Mouse (Mus musculus) embryo, embryonic 11.5 days (tissue): ENCODE results near the gene Fgd2.

Experiments used
- DNase-seq: peaks from one replicate; pipeline ENCODE4 v3.0.0-alpha.2; 2012; ENCODE audit warnings: low read depth, low spot score

Gene Fgd2

DNA sequence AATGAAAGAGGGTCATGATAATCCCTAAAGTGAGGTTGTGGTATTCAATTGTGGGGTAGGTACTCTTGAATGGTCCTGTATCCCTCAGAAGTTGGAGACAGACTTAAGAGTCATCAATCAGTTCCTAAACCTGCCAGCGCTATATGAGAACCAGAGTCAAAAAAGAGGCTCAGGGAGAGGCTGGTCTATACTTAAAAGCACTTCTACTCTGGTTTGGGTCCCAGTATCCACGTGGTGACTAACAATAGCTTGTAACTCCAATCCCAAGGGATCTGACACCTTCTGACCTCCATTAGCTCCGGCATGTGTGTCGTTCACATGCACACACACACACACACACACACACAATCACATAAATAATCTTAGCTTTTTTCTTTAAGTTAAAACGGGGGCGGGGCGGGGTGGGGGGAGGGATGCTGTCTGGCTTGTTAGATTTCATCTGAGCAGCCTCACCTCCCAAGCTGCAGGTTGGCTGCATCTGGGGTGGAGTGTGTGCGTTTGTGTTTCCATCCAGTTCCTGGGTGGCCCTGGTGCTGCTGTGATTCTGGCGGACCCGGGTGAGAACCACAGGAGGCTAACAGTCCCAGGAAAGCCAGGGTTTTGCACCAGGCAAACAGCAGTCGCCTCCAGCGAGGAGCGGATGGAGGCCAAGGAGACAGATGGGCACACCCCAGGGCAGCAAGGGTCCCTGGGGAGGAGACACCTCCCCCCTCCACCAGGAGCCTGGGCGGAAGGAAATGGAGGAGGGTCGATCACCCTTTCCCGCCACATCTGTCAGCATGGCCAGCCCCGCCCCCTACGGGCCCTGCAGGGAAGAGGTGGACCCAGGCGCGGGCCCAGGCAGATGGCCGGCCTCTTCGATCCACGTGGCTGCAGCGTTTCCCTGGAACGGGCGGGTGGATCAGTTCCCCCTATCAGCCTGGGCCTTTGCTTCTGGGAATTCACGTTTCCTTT is 37.0 kb downstream of the Fgd2 start:
- DNase-seq = peak; percentile 79

DNA sequence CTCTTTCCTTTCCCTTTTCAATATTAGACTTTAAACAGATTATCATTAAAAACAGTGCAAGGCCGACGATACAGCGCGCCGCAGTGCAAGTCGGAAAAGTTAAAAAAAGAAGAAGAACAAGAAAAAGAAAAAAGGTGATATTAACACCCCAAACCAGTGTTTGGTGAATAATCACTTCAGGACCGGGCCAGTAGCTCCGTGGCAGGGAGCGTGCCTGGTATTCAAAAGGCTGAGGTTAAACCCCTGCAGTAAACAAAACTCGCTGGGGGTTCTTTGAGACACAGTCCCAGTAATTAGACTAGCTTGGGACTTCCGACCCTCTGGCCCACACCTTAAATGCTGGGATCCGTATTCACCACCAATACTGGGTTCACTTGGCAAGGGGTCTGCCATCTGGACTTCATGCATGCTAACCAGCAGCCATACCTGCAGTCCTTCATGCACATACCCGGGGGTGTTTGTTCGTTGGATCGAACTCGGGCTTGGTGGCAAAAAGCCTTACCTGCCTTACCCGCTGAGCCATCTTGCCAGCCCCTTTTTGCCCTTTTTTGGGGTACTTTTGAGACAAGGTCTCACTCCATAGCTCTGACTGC is 37.8 kb downstream of the Fgd2 start:
- no peak for DNase-seq

DNA sequence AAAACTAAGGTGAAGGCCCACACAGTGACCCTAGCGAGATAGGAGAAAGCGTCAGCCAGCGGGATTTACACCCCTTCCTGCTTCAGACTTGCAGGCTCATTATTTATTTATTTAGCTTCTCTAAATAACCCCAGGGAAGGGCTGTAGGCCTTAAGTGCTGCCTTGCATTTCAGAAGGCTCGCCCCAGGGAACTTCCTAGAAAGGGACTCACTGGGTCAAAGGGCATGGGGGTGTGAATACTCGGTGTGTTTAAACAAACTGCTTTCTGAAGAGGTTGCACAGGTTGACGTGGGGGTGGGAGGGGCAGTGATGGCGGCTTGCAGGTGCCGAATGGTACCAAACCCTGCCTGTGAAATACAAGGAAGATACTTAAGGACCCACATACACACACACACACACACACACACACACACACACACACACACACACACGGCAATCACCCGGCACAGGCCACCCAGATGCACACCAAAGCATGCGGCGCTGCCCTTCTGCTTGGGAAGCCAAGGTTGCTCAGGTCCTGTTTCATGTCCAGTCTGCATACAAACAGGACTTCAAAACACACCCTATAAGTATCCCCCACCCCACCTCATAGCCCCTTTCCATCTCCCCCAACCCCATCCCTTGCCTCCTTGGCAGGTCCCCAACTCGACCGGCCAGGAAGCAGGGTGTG is 38.7 kb downstream of the Fgd2 start:
- DNase-seq = no peak

DNA sequence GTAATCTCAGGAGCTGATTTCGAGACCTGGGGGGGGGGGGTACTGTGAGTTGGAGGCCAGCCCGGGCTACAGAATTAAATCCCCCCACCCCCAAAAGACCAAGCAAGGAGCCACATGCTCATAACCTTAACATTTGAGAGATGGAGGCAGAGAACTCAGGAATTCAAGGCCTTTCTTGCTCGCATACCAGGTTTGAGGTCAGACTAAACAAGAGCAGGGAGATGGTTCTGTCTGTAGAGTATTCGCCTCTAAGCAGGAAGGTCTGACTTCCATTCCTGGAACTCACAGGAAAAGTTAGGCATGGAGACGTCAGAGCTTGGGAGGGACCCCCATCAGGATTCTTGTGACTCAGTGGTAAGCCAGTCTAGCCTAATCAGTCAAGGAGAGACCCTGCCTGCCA is 39.3 kb downstream of the Fgd2 start:
- no peak for DNase-seq

DNA sequence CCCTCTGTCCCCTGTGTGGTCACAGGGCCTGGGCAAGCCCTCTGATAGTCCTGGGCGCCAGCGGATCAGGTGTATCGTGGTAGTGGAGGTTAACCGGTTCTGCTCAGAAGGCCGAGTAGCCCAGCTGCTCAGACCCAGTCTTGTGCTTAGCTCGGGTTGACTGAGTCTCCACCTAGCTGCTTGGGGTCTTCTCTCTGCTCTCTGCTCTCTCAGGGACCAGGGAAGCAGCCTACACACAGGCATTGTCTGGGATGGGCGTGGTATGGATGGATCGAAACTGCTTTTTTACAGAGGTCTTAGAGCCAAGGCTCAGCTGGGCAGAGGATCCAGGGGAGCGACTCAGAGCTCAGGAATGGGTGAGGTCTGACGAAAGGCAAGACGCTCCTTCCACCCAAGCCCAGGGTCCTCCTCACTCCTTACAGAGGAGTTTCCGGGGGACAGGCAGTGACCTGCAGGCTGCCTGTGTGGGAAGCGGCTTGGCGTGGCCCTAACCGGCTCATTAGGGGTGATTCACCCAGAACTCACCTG is 41.1 kb downstream of the Fgd2 start:
- no peak for DNase-seq

DNA sequence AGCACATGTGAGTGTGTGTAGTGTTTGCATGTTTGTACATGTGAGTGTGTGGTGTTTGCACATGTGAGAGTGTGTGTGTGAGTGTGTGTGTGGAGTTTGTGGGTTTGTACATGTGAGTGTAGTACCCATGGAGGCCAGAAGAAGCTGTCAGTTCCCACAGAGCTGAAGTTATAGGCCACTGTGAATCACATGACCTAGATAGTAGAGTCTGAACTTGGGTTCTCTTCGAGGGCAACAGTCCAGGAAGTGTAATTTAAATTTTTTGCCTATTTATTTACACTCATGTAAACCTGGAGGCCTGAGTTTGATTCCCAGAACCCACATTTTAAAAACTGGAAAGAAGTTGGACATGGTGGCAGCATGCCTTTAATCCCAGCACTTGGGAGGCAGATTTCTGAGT is 42.5 kb downstream of the Fgd2 start:
- no peak for DNase-seq

DNA sequence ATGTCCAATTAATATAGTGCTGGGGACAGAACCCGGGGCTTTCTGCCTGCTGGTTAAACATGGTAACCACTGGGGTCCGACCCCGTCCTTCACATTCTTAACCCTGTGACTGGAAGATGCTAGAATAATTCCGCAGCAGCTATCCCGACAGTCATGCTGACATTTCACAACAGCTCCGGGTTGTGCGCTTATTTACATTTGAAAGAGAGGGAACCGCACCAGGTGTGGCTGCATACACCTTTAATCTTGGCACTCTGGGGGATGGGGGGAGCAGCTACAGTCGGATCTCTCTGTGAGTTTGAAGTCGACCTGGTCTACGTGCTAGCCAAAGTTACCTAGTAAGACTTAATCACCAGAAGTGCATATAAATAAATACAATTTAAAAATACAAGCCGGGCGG is 44.8 kb downstream of the Fgd2 start:
- no peak for DNase-seq

DNA sequence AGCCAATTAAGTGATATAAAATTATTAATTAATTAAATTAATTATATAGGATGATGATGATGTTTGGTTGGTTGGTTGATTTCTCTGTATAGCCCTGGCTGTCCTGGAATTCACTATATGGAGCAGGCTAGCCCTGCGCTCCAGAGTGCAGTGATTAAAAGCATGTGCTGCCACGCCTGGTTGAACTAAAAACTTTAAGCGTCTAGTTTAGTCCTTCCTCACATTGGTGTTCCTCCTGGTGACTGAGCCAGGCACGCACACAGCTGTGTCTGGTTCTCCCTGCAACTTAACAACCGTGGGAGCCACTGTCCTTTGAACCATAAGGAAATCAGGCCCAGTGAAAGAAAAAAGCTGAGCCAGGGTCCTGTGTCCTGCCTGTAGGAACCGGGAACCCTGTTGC is 45.4 kb downstream of the Fgd2 start:
- no peak for DNase-seq

DNA sequence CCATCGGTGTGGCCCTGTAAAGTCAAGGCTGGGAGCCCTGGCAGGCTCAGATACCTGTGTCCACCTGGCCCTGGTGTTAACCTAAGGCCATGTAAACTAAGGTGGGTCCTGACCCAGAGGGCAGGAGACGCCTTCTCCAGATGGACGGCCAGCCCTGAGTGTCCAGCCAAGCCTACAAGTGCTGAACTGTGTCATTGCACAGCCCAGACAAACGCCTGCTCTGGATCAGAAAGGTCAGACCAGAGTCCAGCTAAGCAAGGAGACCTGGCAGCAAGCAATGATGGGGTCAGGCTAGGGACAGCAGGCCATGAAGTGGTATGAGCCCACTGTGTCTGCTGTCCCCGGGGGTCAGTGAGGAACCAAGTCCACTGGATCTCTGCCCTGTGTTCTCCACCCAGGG is 46.7 kb downstream of the Fgd2 start:
- no peak for DNase-seq

DNA sequence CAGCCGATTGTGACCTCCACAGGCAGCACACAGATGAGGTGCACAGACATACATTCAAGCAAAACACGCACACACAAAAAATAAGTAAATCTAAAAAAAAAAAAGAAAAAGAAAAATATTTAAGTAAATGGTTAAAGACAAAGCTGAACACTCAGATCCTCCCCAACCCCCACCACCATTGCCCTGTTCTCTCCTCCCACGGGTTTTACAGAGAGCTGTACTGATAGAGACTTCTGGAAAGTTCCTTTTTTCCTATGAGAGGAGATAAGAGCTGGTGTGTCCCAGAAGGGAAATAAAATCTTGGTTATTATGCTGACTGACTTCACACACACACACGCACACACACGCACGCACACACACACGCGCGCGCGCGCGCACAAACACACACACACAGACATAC is 47.6 kb downstream of the Fgd2 start:
- DNase-seq = no peak

DNA sequence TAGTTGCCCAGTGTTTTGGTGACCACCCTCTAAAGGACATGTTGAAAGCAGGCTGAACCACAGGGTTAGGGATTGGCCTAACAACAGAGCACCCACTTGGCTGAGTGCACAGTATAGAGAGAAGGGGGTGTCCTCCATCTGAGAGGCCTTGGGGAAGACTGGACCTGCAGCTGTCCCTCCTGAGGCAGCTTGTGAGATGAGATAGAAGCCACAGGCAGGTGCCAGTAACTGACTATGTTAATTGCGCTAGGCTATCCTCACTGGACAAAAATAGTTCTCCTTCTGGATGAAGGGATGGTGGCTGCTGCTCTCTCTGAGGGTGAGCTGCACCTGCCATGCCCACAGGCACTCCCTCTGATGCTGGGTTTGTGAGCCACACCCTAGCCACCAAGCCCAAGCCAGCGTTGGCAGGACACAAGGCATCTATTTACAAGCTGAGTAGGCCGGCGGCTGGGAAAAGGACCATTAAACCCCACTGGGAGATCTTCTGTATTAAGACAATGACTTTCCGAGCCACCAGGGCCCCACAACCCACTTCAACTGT is 49.2 kb downstream of the Fgd2 start:
- no peak for DNase-seq

DNA sequence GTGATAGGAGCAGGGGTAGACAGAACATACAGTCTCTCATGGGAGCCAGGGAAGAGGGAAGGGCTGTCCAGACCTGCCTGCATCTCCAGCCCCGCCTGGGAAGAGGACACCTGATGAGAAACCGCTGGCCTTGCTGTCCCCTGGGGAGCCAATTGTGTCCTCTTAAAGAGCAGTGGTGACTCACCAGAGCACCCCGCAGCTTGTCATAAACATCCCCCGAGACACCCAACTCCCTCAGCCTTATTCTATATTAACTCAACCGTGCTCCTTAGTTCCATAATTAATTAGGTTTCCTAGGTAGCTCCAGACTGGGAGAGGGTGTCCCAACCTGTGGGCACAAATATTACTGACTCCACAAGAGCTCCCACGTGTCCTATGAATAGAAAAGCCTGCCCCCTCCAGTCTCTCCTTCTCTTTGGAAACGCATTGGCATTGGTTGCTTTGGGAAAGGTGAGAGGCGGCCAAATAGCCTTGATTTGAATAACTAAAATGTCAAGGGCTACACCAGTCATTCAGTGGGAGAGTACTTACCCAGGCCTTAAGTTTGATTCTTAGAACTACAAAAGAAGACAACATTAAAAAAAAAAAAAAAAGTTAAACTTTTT is 51.2 kb downstream of the Fgd2 start:
- no peak for DNase-seq

DNA sequence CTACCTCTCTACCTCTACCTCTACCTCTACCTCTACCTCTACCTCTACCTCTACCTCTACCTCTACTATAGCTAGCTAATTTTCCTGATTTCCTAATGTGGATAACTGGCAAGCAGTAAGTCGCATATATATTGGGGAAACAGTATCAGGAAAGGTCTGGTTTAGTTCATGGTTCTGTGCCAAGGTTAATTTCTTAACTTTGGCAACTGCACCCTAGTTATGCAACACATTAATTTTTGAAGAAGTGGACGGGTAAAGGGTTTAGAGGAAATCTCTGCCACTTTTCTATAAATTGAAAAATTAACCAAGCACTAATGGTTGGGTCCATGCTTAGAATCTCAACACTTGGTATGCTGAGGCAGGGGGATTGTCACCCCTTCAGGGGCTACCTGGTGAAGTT is 53.9 kb downstream of the Fgd2 start:
- no peak for DNase-seq

DNA sequence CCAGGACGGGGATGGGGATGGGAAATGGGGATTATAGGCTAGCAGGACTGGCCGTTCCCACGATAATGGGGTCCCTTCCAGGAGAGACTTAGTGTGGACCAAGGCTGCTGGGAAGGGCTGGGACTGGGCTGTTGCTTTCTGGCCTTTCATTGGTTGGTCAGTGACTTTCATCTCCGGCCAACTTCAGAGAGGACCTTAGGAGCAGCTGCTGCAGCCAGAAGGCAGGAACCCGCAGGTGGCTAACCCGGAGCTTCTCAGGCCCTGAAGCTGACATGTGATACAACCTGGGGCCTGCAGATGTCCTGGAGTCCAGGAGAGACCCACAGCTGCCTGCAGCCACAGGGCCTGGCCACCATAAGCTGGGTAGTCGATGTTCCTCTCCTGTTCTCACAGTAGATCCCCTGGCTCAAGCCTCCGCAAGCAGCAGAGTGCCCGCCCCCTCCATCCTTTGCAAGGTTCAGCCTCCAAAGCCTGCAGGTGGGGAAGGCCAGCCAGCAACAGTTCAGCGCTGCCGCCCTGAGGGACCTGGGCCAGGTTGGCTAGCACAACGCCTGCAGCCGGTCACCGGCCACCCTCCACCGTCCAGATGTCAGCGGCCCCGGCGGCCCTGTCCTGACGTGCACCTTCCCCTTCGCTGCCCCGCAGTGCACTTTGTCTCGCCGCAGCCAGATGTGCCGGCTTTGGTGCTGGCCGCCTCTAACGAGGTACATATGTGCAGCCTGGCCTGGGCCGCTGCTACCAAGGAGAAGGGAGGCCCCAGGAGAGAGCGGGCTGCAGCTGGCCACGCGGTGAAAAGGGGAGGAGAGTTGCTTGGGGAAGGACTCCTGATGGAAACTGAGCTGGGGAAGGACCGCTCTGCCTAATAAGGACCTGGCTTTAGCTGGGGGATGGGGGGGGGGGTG is 55.3 kb downstream of the Fgd2 start:
- DNase-seq = peak; percentile 74

DNA sequence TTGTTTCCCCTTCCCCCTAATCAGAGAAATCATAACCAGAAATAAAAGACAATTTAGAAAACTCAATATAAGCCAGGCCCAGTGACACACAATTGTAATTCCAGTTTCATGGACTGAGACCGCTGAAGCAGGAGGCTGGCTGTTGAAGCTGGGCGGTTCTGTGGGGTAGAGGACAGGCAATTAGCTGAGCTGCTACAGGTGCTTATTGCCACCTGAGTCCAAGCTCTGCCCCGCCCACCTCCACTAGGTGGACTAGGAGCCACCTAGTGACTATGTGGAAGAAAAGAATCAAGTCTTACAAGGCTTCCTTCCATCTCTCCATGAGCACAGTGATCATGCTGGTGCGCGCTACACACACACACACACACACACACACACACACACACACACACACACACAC is 56.0 kb downstream of the Fgd2 start:
- no peak for DNase-seq

DNA sequence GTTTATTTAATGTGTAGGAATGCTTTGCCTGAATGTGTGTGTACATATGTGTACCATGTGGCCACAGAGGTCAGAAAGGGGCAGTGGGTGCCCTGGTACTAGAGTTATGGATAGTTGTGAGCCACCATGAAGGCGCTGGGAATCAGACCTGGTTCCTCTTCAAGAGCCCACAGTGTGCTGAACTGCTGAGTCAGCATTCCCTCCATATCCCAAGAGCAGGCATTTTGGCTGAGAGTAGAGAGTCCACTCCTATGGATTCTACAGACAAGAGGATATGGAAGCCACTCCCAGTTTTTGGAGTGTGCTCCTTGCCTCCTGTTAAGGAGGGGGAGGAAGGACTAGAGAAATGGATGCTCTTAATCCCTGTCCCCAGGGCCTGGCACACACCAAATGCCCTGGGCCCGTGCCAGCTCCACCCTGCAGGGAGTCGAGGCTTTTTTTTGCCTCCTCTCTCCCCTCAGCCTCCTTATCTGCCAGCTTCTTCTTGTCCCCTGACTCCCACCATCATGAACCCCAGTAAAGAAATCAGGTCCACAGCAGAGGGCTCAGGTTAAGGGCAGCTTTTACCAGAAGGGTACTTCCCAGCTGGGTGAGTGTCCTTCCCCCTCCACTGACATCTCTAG is 58.2 kb downstream of the Fgd2 start:
- DNase-seq = no peak

DNA sequence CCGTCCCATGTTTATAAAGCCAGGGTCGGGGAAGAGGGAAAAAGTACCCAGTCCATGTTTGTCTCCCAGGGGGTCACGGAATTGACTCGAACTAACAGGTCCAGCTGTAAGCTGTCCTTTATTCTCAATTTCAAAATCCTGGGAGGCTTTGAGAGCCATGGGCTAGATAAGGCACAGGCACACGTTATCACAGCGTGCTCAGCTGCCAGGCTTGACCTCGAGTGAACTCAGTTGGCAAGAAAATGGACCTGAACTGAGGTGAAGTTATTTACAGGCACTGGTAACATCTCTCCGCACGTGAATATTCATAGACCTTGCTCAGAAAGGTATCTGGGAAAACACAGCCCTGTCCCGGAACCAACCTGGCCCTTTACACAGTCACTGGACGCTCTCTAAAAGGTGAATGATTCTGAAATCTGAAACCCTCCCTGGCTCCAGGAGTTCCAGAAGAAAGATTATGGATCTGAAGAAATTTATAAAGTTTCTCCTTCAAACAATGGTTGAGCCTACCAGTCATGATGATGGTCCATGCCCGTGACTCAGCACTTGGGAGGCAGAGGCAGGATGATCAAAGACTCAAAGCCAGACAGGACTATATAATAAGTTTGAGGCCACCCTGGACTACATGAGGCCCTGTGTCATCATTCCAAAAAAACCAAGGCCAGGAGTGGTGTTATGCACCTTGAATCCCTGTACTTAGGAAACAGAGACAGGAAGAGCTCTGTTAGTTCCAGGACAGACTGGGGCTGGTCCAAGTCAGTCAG is 59.4 kb downstream of the Fgd2 start:
- DNase-seq = no peak

DNA sequence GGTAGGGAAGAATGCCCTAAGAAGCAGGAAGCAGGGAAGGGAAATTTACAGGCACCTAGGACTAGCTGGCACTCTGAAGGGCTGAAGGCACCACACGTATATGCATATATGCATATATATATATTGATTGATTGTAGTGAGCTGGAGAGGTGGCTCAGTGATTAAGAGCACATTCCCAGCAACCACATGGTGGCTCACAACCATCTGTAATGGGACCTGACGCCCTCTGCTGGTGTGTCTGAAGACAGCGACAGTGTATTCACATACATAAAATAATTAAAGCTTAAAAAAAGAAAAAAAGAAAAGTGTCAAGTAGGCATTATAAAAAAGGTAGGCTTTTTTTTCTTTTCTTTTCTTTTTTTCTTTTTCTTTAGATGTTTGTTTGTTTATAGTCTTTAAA is 60.6 kb downstream of the Fgd2 start:
- DNase-seq = no peak

DNA sequence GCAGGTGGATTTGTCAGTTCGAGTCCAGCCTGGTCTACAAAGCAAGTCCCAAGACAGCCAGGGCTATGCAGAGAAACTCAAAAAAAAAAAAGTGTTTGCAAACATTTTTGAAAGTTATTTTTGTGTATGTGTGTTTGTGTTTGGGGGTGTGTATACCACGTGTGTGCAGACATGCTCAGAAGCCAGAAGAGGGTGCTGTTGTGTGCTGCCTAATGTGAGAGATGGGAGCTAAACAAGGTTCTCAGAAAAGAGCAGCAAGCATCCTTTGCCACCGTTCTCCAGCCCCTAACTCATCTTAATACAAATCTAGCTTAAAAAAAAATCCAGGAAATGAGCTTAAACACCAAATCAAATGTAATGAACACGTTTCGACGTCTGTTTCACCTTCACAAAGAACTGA is 61.6 kb downstream of the Fgd2 start:
- DNase-seq = no peak
